9 mouse cellular contexts compared by ENCODE assay signal in the genomic region with DNA sequence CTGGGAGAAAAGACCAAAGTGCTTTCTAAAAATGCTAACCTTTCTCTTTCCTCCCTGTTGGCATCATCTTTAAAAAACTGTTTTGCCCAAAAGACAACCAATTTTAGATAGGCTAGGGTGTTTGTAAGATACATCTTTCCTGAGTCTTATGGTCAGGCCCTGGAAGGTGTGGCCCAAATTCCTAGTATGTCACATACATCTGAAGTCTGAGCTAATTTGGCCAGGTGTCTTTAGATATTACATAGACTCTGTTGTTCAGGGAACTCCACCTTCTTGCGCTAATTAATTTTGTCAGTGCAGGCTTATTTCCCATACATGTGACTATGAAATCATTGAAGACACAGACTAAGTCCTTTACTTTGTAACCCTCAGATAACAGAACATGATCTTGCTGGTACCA. TPM values are rescaled to one million over a fixed set of nuclear protein-coding genes. Genes with fewer than 3 reads are reported as not detected.
DNase-seq lines count a peak whose midpoint lies in the region; ATAC-seq and TF ChIP-seq lines count a peak whose summit lies in the region.
"Had no signal": no experiment of that assay in that cellular context is flagged by ENCODE, and none has a peak within 500 bp of the region (broad histone marks: within the 10 kb centered on the region; RNA-seq: fewer than 3 reads in every experiment).

No protein-coding gene starts in this region.

- peak overlapping the region; percentile 87 for H3K4me2 ChIP-seq in heart, embryonic 16.5 days (ENCODE audit: low read depth, low read length)
- peak overlapping the region; percentile 84 for H3K4me2 ChIP-seq in hindbrain, embryonic 13.5 days
- peak overlapping the region; percentile 76 for H3K4me2 ChIP-seq in midbrain, embryonic 13.5 days (replicated peaks)

- no peaks in the 10 kb centered on the region for H3K36me3 ChIP-seq in heart, embryonic 16.5 days (ENCODE audit: control insufficient read depth, insufficient read depth)
- no peaks in the 10 kb centered on the region for H3K36me3 ChIP-seq in hindbrain, embryonic 13.5 days
- no peaks in the 10 kb centered on the region for H3K36me3 ChIP-seq in midbrain, embryonic 13.5 days

- peak overlapping the region; percentile 97 for H3K4me3 ChIP-seq in heart, embryonic 16.5 days (ENCODE audit: low read length)
- H3K4me3 ChIP-seq in bone marrow macrophage, adult 2 months (ENCODE audit: insufficient read depth, low read length) = peak overlapping the region; percentile 28
- peak overlapping the region; percentile 96 for H3K4me3 ChIP-seq in hindbrain, embryonic 13.5 days
- H3K4me3 ChIP-seq in midbrain, embryonic 13.5 days (replicated peaks) = peak overlapping the region; percentile 98

- WGBS in heart, embryonic 16.5 days = 82% methylated on average over 1 of the region's 1 CpGs
- 84% methylated on average over 1 of the region's 1 CpGs for WGBS in hindbrain, embryonic 13.5 days
- WGBS in midbrain, embryonic 13.5 days = 87% methylated on average over 1 of the region's 1 CpGs

- no peak for TF ChIP-seq CTCF in bone marrow macrophage, adult 2 months (IDR thresholded peaks at IDR 0.05; ENCODE audit: low read depth, low read length)

- intact Hi-C loops in heart, postnatal 36 days (cut with DNase I) = loop anchor here (2.0 to 5.0 kb wide), 2 partner anchors 41 to 139 kb away; a partner anchor contains a TSS

- H3K27ac ChIP-seq in heart, embryonic 16.5 days (ENCODE audit: low read length) = no peak overlapping the region
- H3K27ac ChIP-seq in bone marrow macrophage, adult 2 months (ENCODE audit: insufficient read depth, low read depth, low read length) = peak overlapping the region; percentile 56
- no peak overlapping the region for H3K27ac ChIP-seq in hindbrain, embryonic 13.5 days
- H3K27ac ChIP-seq in midbrain, embryonic 13.5 days = no peak overlapping the region

- peaks cover 15% of the 10 kb centered on the region for H3K4me1 ChIP-seq in heart, embryonic 16.5 days (ENCODE audit: control insufficient read depth, insufficient read depth, low read length)
- peaks cover 21% of the 10 kb centered on the region for H3K4me1 ChIP-seq in bone marrow macrophage, adult 2 months (ENCODE audit: control insufficient read depth, insufficient read depth, low read length)
- H3K4me1 ChIP-seq in hindbrain, embryonic 13.5 days (replicated peaks) = peaks cover 25% of the 10 kb centered on the region
- H3K4me1 ChIP-seq in midbrain, embryonic 13.5 days (replicated peaks) = peaks cover 31% of the 10 kb centered on the region

- H3K9me3 ChIP-seq in heart, embryonic 16.5 days (replicated peaks; ENCODE audit: control insufficient read depth, low read length) = no peaks in the 10 kb centered on the region
- H3K9me3 ChIP-seq in hindbrain, embryonic 13.5 days = no peaks in the 10 kb centered on the region
- no peaks in the 10 kb centered on the region for H3K9me3 ChIP-seq in midbrain, embryonic 13.5 days

- no peak for ATAC-seq in heart, embryonic 16.5 days (replicated peaks; ENCODE audit: extremely low read depth, insufficient read depth, low FRiP score)
- ATAC-seq in hindbrain, embryonic 13.5 days (ENCODE audit: low FRiP score) = no peak
- ATAC-seq in midbrain, embryonic 13.5 days = no peak

- H3K27me3 ChIP-seq in heart, embryonic 16.5 days (ENCODE audit: control insufficient read depth, insufficient read depth, low read length) = no peaks in the 10 kb centered on the region
- no peaks in the 10 kb centered on the region for H3K27me3 ChIP-seq in hindbrain, embryonic 13.5 days
- H3K27me3 ChIP-seq in midbrain, embryonic 13.5 days = no peaks in the 10 kb centered on the region
- H3K27me3 ChIP-seq: Patski had no signal

- TF ChIP-seq POLR2A in bone marrow macrophage, adult 2 months (IDR thresholded peaks at IDR 0.05; ENCODE audit: borderline replicate concordance, low read depth, low read length) = no peak

- H3K9ac ChIP-seq in heart, embryonic 16.5 days (ENCODE audit: low read length) = peak overlapping the region; percentile 100
- H3K9ac ChIP-seq in hindbrain, embryonic 13.5 days = peak overlapping the region; percentile 99
- H3K9ac ChIP-seq in midbrain, embryonic 13.5 days (replicated peaks) = peak overlapping the region; percentile 99

- no peak for DNase-seq in heart, postnatal 36 days
- DNase-seq in adrenal gland, adult 2 months = no peak
- no peak for DNase-seq in thymus, postnatal 25 days
- no peak for DNase-seq in layer of hippocampus, postnatal 36 days

RNA-seq across cellular contexts. Expression of a gene that starts 2.6 kb away (rescaled TPM):
- 89.8 and 100.0 TPM in 2 replicates for polyA plus RNA-seq in heart, embryonic 16.5 days (2015; fragmentation: Nextera tagmentation; extraction: Ambion mirVana)
- total RNA-seq in heart, postnatal 36 days (2021) = 10 to 100 TPM; 66.7 to 71.1 TPM
- polyA plus RNA-seq in bone marrow macrophage, adult 2 months (2012; ENCODE audit: insufficient read depth, insufficient read length, missing spikeins) = 84.5 and 108 TPM in 2 replicates
- polyA plus RNA-seq in hindbrain, embryonic 13.5 days (2015; fragmentation: Nextera tagmentation; extraction: Ambion mirVana) = 122 and 125 TPM in 2 replicates
- 135 and 138 TPM in 2 replicates for polyA plus RNA-seq in midbrain, embryonic 13.5 days (2015; fragmentation: Nextera tagmentation; extraction: Ambion mirVana)
- total RNA-seq in adrenal gland, adult 2 months (2021) = 100 to 1,000 TPM in 1 of 2 experiments, 10 to 100 TPM in 1; 89.9 to 107 TPM
- polyA plus RNA-seq in adrenal gland, adult 2 months (2012; rRNA removed) = 7.4 and 9.2 TPM in 2 replicates
- total RNA-seq in layer of hippocampus, postnatal 36 days (2021) = 100 to 1,000 TPM; 105 to 107 TPM

Comparison
In these comparisons a context has a peak if more than half of its experiments do, and no peak if none do; other contexts are left out.
1. H3K4me3 ChIP-seq: peak in every context shown above with its lines; median percentile 98 in midbrain, embryonic 13.5 days; 97 in heart, embryonic 16.5 days; 96 in hindbrain, embryonic 13.5 days; 28 in bone marrow macrophage, adult 2 months.